Mouse (Mus musculus): ENCODE results near the gene Kank4.

- TF ChIP-seq CEBPB (IDR thresholded peaks at IDR 0.05; ENCODE audit: insufficient read depth, poor library complexity, severe bottlenecking), result no peak
- no peak for TF ChIP-seq POLR2A (IDR thresholded peaks at IDR 0.05; ENCODE audit: insufficient read length, low read depth)
- TF ChIP-seq MYOD1 (IDR thresholded peaks at IDR 0.05; ENCODE audit: control insufficient read depth in 1 of 3, insufficient read length in 2 of 3, low read depth in 2 of 3), result no peak
- TF ChIP-seq MYOG (IDR thresholded peaks at IDR 0.05; ENCODE audit: control insufficient read depth in 1 of 3, insufficient read depth in 1 of 3, insufficient read length in 2 of 3, low read depth in 2 of 3), result no peak
- no peak for TF ChIP-seq TCF12 (IDR thresholded peaks at IDR 0.05; ENCODE audit: insufficient read depth, poor library complexity, severe bottlenecking)
- no peak for TF ChIP-seq POLR2AphosphoS2 (IDR thresholded peaks at IDR 0.05; ENCODE audit: insufficient read length, low read depth)
- TF ChIP-seq USF1 (IDR thresholded peaks at IDR 0.05; ENCODE audit: low read depth), result no peak
- no peak for TF ChIP-seq MAX (IDR thresholded peaks at IDR 0.05; ENCODE audit: low read depth)
- no peak for TF ChIP-seq E2F4 (IDR thresholded peaks at IDR 0.05; ENCODE audit: insufficient read depth)
Observed at GRCm38 (mm10) chr4:98789861-98790311, 27.5 kb downstream of the Kank4 start.

Data from myocyte (in vitro differentiated cells).